Mouse (Mus musculus) layer of hippocampus, adult 9-10 months (tissue): ENCODE measurements around the gene Hectd1.

Experiments
- DNase-seq: peaks from one replicate; pipeline ENCODE4 v3.0.0; 2022; ENCODE audit warnings: low spot score

The Hectd1 gene

DNA sequence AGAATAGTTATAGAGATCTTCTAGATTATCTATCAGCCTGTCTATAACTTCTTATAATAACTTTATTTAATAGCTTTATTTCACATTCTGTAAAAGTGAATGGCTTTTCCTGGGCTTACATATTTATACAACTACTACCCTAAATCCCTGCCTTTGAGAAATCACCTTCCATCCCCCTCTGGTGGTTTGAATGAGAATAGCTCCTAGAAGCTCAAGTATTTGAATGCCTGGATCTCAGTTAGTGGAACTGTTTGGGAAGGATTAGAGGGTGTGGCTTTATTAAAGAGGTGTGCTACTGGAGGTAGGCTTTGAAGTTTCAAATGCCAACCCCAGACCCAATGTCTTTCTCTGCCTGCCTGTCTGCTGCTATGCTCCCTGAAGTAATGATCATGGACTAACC, 127.6 kb downstream of the Hectd1 start:
- DNase-seq = no peak

- no peak for DNase-seq
Measured at GRCm38 (mm10) chr12:51699623-51700393, 129.5 kb downstream of the Hectd1 start.

- DNase-seq = no peak
Measured at GRCm38 (mm10) chr12:51696157-51696556, 133.2 kb downstream of the Hectd1 start.

- no peak for DNase-seq
Measured at GRCm38 (mm10) chr12:51694966-51695365, 134.4 kb downstream of the Hectd1 start.

- no peak for DNase-seq
Measured at GRCm38 (mm10) chr12:51694096-51694495, 135.2 kb downstream of the Hectd1 start.
